Mouse (Mus musculus) urinary bladder, postnatal 0 days (tissue): Measurements from ENCODE around the gene Gm17359. TPM values are rescaled to one million over a fixed set of nuclear protein-coding genes. Genes with fewer than 3 reads are reported as not detected.

ENCODE experiments used
- polyA plus RNA-seq: library from polyadenylated mRNA; unstranded; fragments of >200 nt; fragmentation: Nextera tagmentation; extraction: Ambion mirVana; gene quantifications from 2 replicates; pipeline ENCODE4 v1.2.1, GENCODE M21; 2015

Gene Gm17359
- not detected in 2 replicates for polyA plus RNA-seq

DNA sequence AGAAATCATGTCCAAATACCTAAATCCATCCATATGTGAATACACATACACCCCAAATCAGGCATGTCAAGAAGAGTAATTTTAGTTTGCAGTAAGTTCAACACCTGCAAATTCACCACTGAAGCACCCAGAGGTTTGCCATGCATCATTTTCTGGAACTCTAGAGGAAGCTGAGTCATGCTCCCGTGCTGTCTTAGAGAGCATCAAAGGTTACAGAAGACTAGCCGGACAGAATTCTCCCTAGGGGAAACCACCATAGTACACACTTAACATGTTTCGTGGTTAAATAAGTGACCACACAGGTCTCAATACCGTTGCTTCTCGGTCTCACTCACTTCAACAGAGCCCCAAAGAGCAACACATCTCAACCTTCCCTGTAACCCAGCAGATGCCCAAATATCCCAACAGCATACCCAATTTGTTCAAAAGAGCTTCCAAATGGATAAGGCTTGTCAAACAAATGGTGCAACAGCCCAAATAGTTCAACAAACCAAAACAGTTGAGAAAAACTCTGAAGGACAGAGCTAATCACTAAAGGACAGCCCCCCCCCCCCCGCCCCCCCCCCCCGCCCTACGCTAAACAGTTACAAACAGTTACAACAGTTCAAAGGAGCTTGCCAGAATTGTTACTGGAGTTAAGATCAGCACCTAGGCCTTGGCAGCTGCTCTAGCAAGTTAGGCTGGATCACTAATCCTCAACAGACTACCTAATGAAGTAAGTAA is at the start of gene Gm17359:
Gm17359 (plus strand) TSS at position 618 of the 723 bp plus-strand sequence.

Other genes starting within 250 kb of the Gm17359 start
- gene Rapgef2, start 50.1 kb upstream of the Gm17359 start, polyA plus RNA-seq: 2.8 and 3.7 TPM in 2 replicates
- gene Fnip2, start 231.1 kb downstream of the Gm17359 start, polyA plus RNA-seq: 2.0 and 2.2 TPM in 2 replicates